Mouse (Mus musculus): ENCODE measurements around the gene Crybb2. TPM values are rescaled to one million over a fixed set of nuclear protein-coding genes. Genes with fewer than 3 reads are reported as not detected.

Gene Crybb2
- total RNA-seq, 2 experiments from 2014 or later = not detected

DNA sequence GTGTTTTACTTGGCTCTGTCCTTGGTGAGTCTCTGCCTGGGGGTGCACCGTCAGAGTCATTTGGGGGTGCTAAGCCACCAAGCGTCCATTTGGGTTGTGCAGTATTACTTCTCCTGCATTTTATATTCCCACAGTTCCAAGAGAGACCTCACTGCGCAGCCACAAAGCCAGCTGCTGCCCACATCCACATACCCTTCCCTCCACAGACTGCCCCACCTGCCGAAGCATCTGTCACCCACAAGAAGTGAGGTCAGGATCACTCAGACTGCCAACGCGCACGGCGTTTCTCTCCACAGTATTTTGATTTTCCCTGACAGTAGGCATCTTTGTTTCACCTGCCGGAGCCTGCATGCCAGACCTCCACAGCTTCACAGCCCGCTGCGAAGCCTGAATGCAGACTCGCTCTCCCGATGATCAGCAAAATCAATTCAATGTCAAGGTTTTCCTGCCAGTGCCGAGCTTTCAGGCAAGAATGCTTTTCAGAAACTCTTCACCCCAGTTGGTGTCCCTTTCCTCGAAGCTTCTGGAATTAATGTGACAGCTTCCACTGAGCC is 38.6 kb downstream of the Crybb2 start:
- DNase-seq = no peak

DNA sequence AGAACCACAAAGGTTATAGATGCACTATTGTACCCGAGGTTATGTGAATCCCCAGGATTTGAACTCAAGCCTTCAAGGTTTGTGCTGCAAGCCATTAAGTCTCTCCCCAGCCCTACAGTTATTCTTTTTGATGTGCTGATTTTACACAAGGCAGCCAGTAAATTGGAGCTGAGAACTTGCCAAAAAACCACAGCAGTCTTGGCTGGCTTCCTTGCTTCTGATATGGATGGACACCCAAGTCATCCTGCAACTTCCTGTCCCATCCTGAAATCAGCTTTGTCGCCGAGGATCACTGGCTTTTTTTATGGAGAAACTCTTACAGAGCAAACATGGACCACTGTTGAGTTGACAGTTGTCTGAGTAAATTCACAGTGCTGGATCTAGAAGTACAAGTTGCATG is 39.8 kb downstream of the Crybb2 start:
- DNase-seq = no peak

GRCm38 (mm10) chr5:113026706-113027105 is 43.2 kb downstream of the Crybb2 start:
- no peak for DNase-seq

DNA sequence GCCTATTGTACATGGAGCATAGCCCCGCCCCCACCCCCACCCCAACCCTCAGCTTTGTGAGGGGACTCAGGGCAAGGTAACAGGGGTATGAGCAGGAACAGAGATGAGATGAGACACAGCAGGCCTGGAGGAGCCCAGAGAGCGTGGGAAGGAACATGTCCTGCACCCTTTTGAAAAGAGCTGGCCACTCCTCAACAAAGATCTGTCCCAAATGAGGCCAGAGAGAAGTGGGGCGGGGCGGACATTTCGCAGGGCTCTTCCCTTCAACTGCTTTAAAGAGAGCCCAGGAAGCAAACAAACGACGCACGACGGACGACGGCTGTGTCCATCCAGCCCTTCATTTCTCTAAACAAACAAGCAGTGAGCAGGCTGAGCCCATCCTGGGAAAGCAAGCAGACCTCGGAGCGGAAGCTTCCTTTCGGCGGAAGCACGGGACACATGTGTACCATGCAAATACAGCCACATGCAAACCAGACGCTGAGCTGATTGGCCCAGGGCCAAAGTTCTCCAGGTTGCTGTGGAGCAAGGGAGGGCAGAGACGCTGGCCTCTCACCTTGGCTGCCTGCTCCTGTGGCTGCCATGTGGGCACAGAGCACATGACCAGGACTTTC is 45.7 kb downstream of the Crybb2 start:
- DNase-seq = peak; percentile 24

DNA sequence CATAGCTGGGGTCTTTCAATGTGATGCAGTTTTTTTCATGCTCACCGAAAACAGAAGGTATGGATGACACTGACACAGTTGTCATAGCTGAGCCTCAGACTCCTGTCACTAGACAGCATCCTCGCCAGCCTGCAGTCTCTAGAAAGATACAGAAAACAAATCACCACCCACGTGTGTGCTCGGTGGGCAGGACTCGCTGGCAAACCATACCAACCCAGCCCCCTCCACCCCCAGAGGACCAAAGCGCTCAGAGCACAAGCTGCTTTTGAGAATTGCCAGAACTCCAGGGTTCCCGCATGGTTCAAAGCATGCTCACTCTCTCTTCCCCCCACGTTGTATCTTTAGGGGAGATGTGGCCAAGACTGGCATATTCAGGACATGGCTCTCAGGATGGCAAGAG is 51.7 kb downstream of the Crybb2 start:
- no peak for DNase-seq

- DNase-seq = no peak
Observed at GRCm38 (mm10) chr5:113017004-113017403, 52.9 kb downstream of the Crybb2 start.

DNA sequence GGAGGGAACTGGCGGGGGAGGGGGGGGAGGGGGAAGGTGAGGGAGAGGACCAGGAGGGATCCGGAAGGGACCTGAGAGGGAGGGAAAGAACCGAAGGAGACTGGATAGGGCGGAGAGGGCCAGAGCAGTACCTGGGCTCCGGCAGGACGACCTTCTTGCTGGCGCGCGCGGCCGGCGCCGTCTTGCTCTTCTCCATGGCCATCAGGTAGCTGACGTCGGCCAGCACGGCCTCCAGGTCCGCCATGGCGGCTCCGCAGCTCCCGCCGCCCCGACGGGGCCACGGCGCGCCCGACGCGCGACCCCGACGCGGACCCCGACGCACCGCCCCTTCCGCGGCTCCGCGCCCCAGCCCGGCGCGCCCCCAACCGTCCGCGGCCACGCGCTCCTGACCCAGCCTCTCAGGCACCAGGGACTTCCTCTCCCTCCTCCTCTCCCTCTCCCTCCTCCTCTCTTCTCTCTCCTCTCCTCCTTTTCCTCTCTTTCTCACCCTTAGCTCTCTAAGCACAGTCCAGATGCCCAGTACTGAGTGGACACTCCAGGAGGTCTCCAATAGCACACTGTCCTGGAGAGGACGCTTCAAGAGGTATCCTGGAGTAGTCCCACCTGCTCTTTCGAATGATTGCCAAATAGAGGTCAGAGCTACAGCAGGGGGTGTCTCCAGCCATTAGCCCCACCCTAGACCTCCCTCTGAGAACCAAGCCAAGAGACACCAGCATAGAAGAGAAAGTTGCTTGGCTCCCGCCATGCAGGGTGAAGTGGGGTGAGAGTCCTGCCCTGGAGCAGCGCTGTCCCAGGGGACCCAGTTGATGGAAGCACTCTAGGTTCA is 54.5 kb downstream of the Crybb2 start, which contains the start of gene Grk3:
Grk3 (minus strand) TSS at position 556 of the 826 bp plus-strand sequence.
- peak; percentile 61 for DNase-seq

GRCm38 (mm10) chr5:113014808-113015235 is 55.1 kb downstream of the Crybb2 start:
- peak; percentile 65 for DNase-seq

- peak; percentile 28 for DNase-seq
Observed at GRCm38 (mm10) chr5:113014111-113014807, 55.7 kb downstream of the Crybb2 start.

- DNase-seq = no peak
Observed at GRCm38 (mm10) chr5:113011926-113012325, 58.0 kb downstream of the Crybb2 start.

DNA sequence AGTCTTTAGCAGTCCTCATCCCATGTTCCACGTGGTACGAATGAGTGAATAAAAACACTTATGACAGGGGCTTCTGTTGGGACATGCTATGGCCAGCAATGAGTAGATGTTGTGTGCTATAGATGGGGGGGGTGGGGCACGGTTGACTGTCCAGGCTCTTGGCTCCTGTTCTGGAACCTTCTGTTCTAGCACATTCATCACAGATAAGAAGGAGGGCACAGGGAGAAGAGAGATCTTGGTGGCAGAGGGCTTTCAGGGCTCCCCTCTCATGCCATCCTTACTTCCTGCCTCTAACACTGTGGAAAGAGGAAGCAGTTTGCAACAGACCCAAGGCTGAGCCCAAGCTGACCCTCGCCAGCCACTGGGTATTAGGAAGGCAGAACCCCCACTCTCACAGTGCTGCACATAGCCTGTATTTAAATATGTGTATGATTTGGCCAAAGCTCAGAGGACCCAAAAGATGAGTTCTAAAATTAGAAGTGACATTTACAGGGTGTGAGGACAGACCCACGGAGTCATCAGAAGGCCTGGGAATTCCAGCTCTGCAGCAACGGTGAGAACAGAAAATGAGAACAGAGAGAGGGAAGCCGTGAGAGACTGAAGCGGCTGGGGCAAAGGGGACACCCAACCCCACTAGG is 60.6 kb downstream of the Crybb2 start:
- DNase-seq = no peak

DNA sequence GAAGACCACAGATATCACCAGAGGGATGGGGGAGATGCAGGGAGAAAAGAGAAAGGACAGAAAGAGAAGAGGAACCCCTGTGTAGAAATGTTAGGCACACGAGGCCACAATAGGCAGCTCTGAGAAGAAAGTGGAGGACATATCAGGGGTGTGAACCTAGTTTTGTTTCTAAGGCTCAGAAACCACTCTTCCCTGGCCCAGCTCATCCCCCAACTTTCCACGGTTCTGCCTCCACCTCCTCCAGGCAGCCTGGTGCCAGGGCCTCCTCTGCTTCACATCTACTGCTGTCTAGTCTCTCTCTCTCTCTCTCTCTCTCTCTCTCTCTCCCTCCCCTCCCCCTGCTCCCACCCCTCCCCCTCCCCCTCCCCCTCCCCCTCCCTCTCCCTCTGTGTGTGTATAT is 61.4 kb downstream of the Crybb2 start:
- DNase-seq = no peak

Other genes with a start within 250 kb of the Crybb2 start
- 100 to 1,000 TPM; 437 to 535 TPM for gene Myo18b, start 173.8 kb downstream of the Crybb2 start, total RNA-seq (2021)
- gene Grk3, start 54.3 kb downstream of the Crybb2 start, total RNA-seq (2021) = 1 to 10 TPM; 3.6 to 4.5 TPM
- 1 to 10 TPM in 1 of 2 experiments, under 1 TPM in 1; 0.62 to 1.5 TPM for gene Crybb3, start 11.5 kb upstream of the Crybb2 start, total RNA-seq (2021)
- 10 to 100 TPM; 25.7 to 28.0 TPM for gene 2900026A02Rik, start 151.1 kb upstream of the Crybb2 start, total RNA-seq (2021)
- gene Tmem211, start 156.8 kb upstream of the Crybb2 start, total RNA-seq (2021) = not detected
- gene Sgsm1, start 240.7 kb upstream of the Crybb2 start, total RNA-seq (2021) = under 1 TPM; 0.13 to 0.67 TPM

All from gastrocnemius, postnatal 25 days (tissue).